Mouse (Mus musculus): ENCODE results near the gene Gcnt1.

- TF ChIP-seq GATA1 (IDR thresholded peaks at IDR 0.05; ENCODE audit: low read length) = no peak
- TF ChIP-seq TAL1 (IDR thresholded peaks at IDR 0.05; ENCODE audit: low read length) = no peak
Observed at GRCm38 (mm10) chr19:17408591-17408990, 35.9 kb upstream of the Gcnt1 start.

Measured in erythroblast, embryonic 14.5 days (primary cell).